Mouse (Mus musculus): ENCODE results near the gene Esrrg.

Gene Esrrg

GRCm38 (mm10) chr1:188260259-188261107, 651.9 kb downstream of the Esrrg start:
- DNase-seq (ENCODE audit: inconsistent ontology term), result no peak

GRCm38 (mm10) chr1:188261903-188262682, 653.5 kb downstream of the Esrrg start, which contains the start of gene Ush2a:
Gene Ush2a (plus strand): TSS chr1:188262023.
- DNase-seq (ENCODE audit: inconsistent ontology term), result no peak

Data from Muller cell, postnatal 12 days (primary cell).